ENCODE assay signal across 16 mouse cellular contexts in the genomic region with DNA sequence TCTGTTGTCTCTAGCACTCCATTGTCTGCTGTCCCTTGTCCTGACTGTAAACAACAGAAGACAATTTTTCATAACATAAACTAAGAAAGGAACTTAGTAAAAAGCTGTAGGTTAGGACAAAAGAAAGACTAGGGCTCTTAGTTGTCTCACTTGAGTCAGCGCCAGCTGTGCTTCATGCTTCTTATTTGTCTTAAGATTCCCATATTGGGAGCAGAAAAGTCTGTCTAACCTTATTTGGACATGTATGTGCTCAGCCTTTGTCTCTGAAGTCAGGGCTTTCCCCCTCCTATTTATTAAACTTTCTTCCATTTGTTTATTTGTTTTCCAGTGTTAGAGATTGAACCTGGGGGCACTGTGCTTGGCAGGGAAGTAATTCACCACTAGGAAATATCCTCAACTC. TPM values are rescaled to one million over a fixed set of nuclear protein-coding genes. Genes with fewer than 3 reads are reported as not detected.
DNase-seq lines count a peak whose midpoint lies in the region; ATAC-seq and TF ChIP-seq lines count a peak whose summit lies in the region.
"Had no signal": no experiment of that assay in that cellular context is flagged by ENCODE, and none has a peak within 500 bp of the region (broad histone marks: within the 10 kb centered on the region; RNA-seq: fewer than 3 reads in every experiment).

No protein-coding gene starts in this region.

- no peak overlapping the region for H3K4me3 ChIP-seq in heart, postnatal 0 days (ENCODE audit: low read depth, low read length)
- no peak overlapping the region for H3K4me3 ChIP-seq in heart, embryonic 11.5 days (ENCODE audit: low read depth, low read length)
- no peak overlapping the region for H3K4me3 ChIP-seq in lung, embryonic 14.5 days (ENCODE audit: low read depth, low read length)
- no peak overlapping the region for H3K4me3 ChIP-seq in myocyte
- H3K4me3 ChIP-seq: limb, embryonic 15.5 days; midbrain, embryonic 10.5 days had no signal

- no peak for TF ChIP-seq POLR2A in myocyte (IDR thresholded peaks at IDR 0.05; ENCODE audit: insufficient read length, low read depth)

- intact Hi-C loops in gastrocnemius, postnatal 14 days (cut with DNase I; ENCODE audit: low total_unique reads), result no loop called here

- no peak for ATAC-seq in heart, postnatal 0 days (ENCODE audit: insufficient read depth, low read depth)
- ATAC-seq in heart, embryonic 11.5 days (replicated peaks; ENCODE audit: insufficient number of reproducible peaks, low FRiP score, low TSS enrichment), result no peak
- peak; percentile 75; the same call in 1 of the 2 replicates for ATAC-seq in lung, embryonic 14.5 days (ENCODE audit: insufficient read depth)

- no peak overlapping the region for H3K9ac ChIP-seq in heart, postnatal 0 days (replicated peaks; ENCODE audit: low read depth, low read length)
- no peak overlapping the region for H3K9ac ChIP-seq in heart, embryonic 11.5 days (ENCODE audit: low read depth, low read length)
- H3K9ac ChIP-seq in lung, embryonic 14.5 days, result no peak overlapping the region
- H3K9ac ChIP-seq: limb, embryonic 15.5 days had no signal

- no peaks in the 10 kb centered on the region for H3K27me3 ChIP-seq in heart, postnatal 0 days (ENCODE audit: control insufficient read depth, insufficient read depth, low read length)
- no peaks in the 10 kb centered on the region for H3K27me3 ChIP-seq in heart, embryonic 11.5 days (ENCODE audit: control insufficient read depth, insufficient read depth, low read length)
- no peaks in the 10 kb centered on the region for H3K27me3 ChIP-seq in lung, embryonic 14.5 days (ENCODE audit: insufficient read depth, low read length)
- no peaks in the 10 kb centered on the region for H3K27me3 ChIP-seq in myocyte (ENCODE audit: control insufficient read depth, insufficient read depth, insufficient read length)
- H3K27me3 ChIP-seq: limb, embryonic 15.5 days had no signal

- no peak for DNase-seq in heart, postnatal 0 days (ENCODE audit: low spot score)
- peak; percentile 87 for DNase-seq in lung, embryonic 14.5 days
- no peak for DNase-seq in lung, postnatal 4 days
- peak; percentile 33 for DNase-seq in adipocyte (ENCODE audit: low spot score)
- DNase-seq in gastrocnemius, postnatal 14 days, result no peak
- DNase-seq in frontal cortex, postnatal 10 days (ENCODE audit: low spot score in 2 of 2), result no peak
- DNase-seq: adrenal gland, postnatal 14 days; cerebellum, adult 11-12 months; cerebellum, postnatal 25 days; gastrocnemius, postnatal 10 days; heart, postnatal 36 days; lung, postnatal 14 days had no signal

- no peaks in the 10 kb centered on the region for H3K36me3 ChIP-seq in heart, postnatal 0 days (replicated peaks; ENCODE audit: control insufficient read depth, insufficient read depth, low read length)
- no peaks in the 10 kb centered on the region for H3K36me3 ChIP-seq in heart, embryonic 11.5 days (ENCODE audit: control insufficient read depth, insufficient read depth, low read length)
- H3K36me3 ChIP-seq in lung, embryonic 14.5 days (ENCODE audit: insufficient read depth), result no peaks in the 10 kb centered on the region
- H3K36me3 ChIP-seq in myocyte (ENCODE audit: control insufficient read depth, insufficient read depth), result no peaks in the 10 kb centered on the region
- H3K36me3 ChIP-seq: limb, embryonic 15.5 days had no signal

- H3K4me2 ChIP-seq in heart, postnatal 0 days (ENCODE audit: low read depth, low read length), result no peak overlapping the region
- H3K4me2 ChIP-seq in heart, embryonic 11.5 days, result no peak overlapping the region
- H3K4me2 ChIP-seq in lung, embryonic 14.5 days, result no peak overlapping the region
- H3K4me2 ChIP-seq in myocyte (ENCODE audit: low read depth), result no peak overlapping the region
- H3K4me2 ChIP-seq: limb, embryonic 15.5 days had no signal

- no peak overlapping the region for H3ac ChIP-seq in myocyte (ENCODE audit: control insufficient read depth, insufficient read length)

- no peak for TF ChIP-seq EP300 in heart, postnatal 0 days (IDR thresholded peaks at IDR 0.05; ENCODE audit: low read depth)

- H3K27ac ChIP-seq in heart, postnatal 0 days (ENCODE audit: low read depth), result 0 out of 2 replicates have a peak overlapping the region, but pooled peaks have one; percentile 20
- no peak overlapping the region for H3K27ac ChIP-seq in heart, embryonic 11.5 days (ENCODE audit: low read depth, low read length)
- peak overlapping the region; percentile 90 for H3K27ac ChIP-seq in lung, embryonic 14.5 days (ENCODE audit: low read depth)
- H3K27ac ChIP-seq: limb, embryonic 15.5 days; midbrain, embryonic 10.5 days had no signal

- no peak for TF ChIP-seq CTCF in heart, postnatal 0 days (IDR thresholded peaks at IDR 0.05; ENCODE audit: low read depth)
- no peak for TF ChIP-seq CTCF in lung, embryonic 14.5 days (IDR thresholded peaks at IDR 0.05; ENCODE audit: low read depth)

- no peaks in the 10 kb centered on the region for H3K9me3 ChIP-seq in heart, postnatal 0 days (replicated peaks; ENCODE audit: control insufficient read depth, low read length)
- no peaks in the 10 kb centered on the region for H3K9me3 ChIP-seq in heart, embryonic 11.5 days (replicated peaks; ENCODE audit: control insufficient read depth, low read length)
- no peaks in the 10 kb centered on the region for H3K9me3 ChIP-seq in lung, embryonic 14.5 days (ENCODE audit: low read depth, low read length)
- H3K9me3 ChIP-seq: limb, embryonic 15.5 days; midbrain, embryonic 10.5 days had no signal

- H3K79me2 ChIP-seq in myocyte (ENCODE audit: control insufficient read depth, insufficient read depth), result peaks cover 98% of the 10 kb centered on the region

- peaks cover 9% of the 10 kb centered on the region for H3K4me1 ChIP-seq in heart, postnatal 0 days (ENCODE audit: control insufficient read depth, insufficient read depth)
- peaks cover 18% of the 10 kb centered on the region for H3K4me1 ChIP-seq in heart, embryonic 11.5 days (ENCODE audit: control insufficient read depth, insufficient read depth, low read length)
- peaks cover 16% of the 10 kb centered on the region for H3K4me1 ChIP-seq in lung, embryonic 14.5 days (ENCODE audit: insufficient read depth)

- WGBS in heart, postnatal 0 days, result 90% methylated on average over 1 of the region's 1 CpGs
- 87% methylated on average over 1 of the region's 1 CpGs for WGBS in heart, embryonic 11.5 days (ENCODE audit: insufficient replicate concordance)
- WGBS in lung, embryonic 14.5 days, result 51% methylated on average over 1 of the region's 1 CpGs

TF ChIP-seq in myocyte, 11 proteins besides CTCF, POLR2A, EP300 and RAD21:
- TF ChIP-seq TCF3 (IDR thresholded peaks at IDR 0.05; ENCODE audit: insufficient read length, low read depth) (no peak), MAX (IDR thresholded peaks at IDR 0.05; ENCODE audit: low read depth) (no peak), MYOD1 (IDR thresholded peaks at IDR 0.05; ENCODE audit: control insufficient read depth in 1 of 3, insufficient read length in 2 of 3, low read depth in 2 of 3) (no peak), SRF (IDR thresholded peaks at IDR 0.05; ENCODE audit: control insufficient read depth, insufficient read length, low read depth) (peak; percentile 57), MYOG (IDR thresholded peaks at IDR 0.05; ENCODE audit: control insufficient read depth in 1 of 3, insufficient read depth in 1 of 3, insufficient read length in 2 of 3, low read depth in 2 of 3) (no peak), CEBPB (IDR thresholded peaks at IDR 0.05; ENCODE audit: insufficient read depth, poor library complexity, severe bottlenecking) (no peak)

RNA-seq across cellular contexts. Expression of a gene that starts 12.9 kb away (rescaled TPM):
- total RNA-seq in heart, postnatal 0 days (2014; rRNA removed; ENCODE audit: low replicate concordance), result 177 and 193 TPM in 2 replicates
- polyA plus RNA-seq in heart, postnatal 0 days (2015; fragmentation: Nextera tagmentation; extraction: Ambion mirVana), result 211 and 232 TPM in 2 replicates
- 120 and 125 TPM in 2 replicates for polyA plus RNA-seq in heart, embryonic 11.5 days (2014; fragmentation: Nextera tagmentation; extraction: Ambion mirVana)
- polyA plus RNA-seq in lung, embryonic 14.5 days (2014; fragmentation: Nextera tagmentation; extraction: Ambion mirVana), result 200 and 208 TPM in 2 replicates
- polyA plus RNA-seq in myocyte (2012; fragmentation: generic; extraction: Trizol), result 23.0 TPM
- total RNA-seq in gastrocnemius, postnatal 14 days (2021), result 10 to 100 TPM; 48.4 to 70.7 TPM

Comparison
In these comparisons a context has a peak if more than half of its experiments do, and no peak if none do; other contexts are left out.
1. DNase-seq: peak in lung, embryonic 14.5 days (single experiment) and adipocyte (single experiment); none in heart, postnatal 0 days (single experiment), lung, postnatal 4 days (0 of 2), gastrocnemius, postnatal 14 days (single experiment) and frontal cortex, postnatal 10 days (0 of 2).